Mouse (Mus musculus) frontal cortex, postnatal 14 days (tissue): ENCODE data around the gene Gab3.
"Not testable (repeated sequence)": the region's sequence is repeated elsewhere in the genome, so short reads cannot be mapped to it uniquely, and the experiment has no call there.

ENCODE experiments used
- DNase-seq, 2 experiments: peaks; one replicate each; pipeline ENCODE4 v3.0.0; 2022; ENCODE audit warnings: low spot score in 2 of 2

Gab3 gene

DNA sequence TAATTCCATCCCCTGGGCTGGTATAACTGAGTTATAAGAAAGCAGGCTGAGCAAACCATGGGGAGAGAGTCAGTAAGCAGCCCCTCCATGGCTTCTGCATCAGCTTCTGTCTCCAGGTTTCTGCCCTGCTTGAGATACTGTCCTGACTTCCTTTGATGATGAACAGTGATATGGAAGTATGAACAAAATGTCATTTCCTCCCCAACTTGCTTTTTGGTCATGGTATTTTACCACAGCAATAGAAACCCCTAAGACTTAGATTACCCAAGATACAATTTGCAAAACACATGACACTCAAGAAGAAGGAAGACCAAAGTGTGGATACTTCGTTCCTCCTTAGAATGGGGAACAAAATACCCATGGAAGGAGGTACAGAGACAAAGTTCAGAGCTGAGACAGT, 51.2 kb downstream of the Gab3 start:
- DNase-seq, result not testable (repeated sequence)

DNA sequence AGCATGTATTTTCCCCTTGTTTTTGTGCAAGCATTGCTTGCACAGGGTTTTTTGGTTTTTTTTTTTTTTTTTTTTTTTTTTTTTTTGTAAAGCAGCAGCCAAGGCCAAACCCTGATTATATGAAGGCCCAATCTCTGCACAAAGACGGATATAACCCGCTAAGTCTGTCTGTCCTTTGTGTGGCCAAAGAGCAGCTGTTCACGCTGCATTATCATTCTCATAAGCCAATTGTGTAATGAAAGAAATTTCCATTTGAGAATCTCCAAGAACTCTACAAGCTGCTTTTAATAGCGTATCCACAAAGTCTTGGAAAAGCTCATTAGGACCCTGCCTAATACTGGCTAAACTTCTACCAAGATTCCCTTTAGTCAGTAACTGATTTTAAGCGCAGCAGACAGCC, 101.5 kb downstream of the Gab3 start:
- no peak for DNase-seq

GRCm38 (mm10) chrX:74962899-74963298, 122.4 kb downstream of the Gab3 start:
- DNase-seq, result peak; percentile 17 to 25

- DNase-seq, result not testable (repeated sequence)
These were observed 126.1 kb downstream of the Gab3 start for GRCm38 (mm10) chrX:74959161-74959560.
